Comparison of ENCODE assay signal across 27 mouse cellular contexts in the genomic region with DNA sequence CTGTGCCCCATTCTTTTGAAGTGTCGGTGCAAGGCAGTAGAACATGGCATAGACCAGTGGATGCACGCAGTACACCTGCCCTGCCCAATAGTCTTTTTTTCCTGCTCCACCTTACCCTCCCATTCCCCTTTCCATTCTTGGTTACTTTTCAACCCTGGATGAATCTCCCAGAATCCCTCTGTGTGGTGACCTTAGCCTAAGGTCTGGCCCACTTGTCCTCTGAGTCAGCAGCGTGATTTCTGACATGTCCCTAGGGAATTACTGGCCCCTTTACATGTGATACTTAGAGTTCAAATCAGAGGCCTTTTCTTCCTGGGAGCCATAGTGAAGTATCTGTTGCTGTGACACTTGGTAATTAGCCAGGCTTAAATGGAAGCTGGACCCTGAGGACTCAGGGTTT. TPM values are rescaled to one million over a fixed set of nuclear protein-coding genes. Genes with fewer than 3 reads are reported as not detected.
A peak's percentile ranks its signal among the peaks of the same experiment; 100 is the strongest.
DNase-seq lines count a peak whose midpoint lies in the region; ATAC-seq and TF ChIP-seq lines count a peak whose summit lies in the region.
"Had no signal": no experiment of that assay in that cellular context is flagged by ENCODE, and none has a peak within 500 bp of the region (broad histone marks: within the 10 kb centered on the region; RNA-seq: fewer than 3 reads in every experiment).

No protein-coding gene starts in this region.

- intact Hi-C loops in gastrocnemius, adult 2 months (cut with DNase I) = no loop called here

- TF ChIP-seq CTCF in gastrocnemius, adult 2 months (IDR thresholded peaks at IDR 0.05) = no peak

- H3K9ac ChIP-seq in kidney, embryonic 15.5 days = no peak overlapping the region
- H3K9ac ChIP-seq: embryonic facial prominence, embryonic 12.5 days; embryonic facial prominence, embryonic 15.5 days; forebrain, embryonic 12.5 days; forebrain, embryonic 15.5 days; heart, embryonic 13.5 days; hindbrain, embryonic 13.5 days; intestine, embryonic 15.5 days had no signal

- ATAC-seq in kidney, embryonic 15.5 days (replicated peaks; ENCODE audit: low FRiP score) = no peak
- ATAC-seq: forebrain, embryonic 15.5 days; hindbrain, embryonic 16.5 days; intestine, embryonic 15.5 days had no signal

- peak; percentile 21 for DNase-seq in gastrocnemius, adult 2 months
- no peak for DNase-seq in gastrocnemius, postnatal 10 days
- DNase-seq in kidney, adult 11 months = peak; percentile 18
- DNase-seq in kidney, postnatal 4 days = no peak
- DNase-seq in kidney, adult 9 months = peak; percentile 30
- no peak for DNase-seq in layer of hippocampus, postnatal 36 days
- DNase-seq: adrenal gland, adult 8-10 months; adrenal gland, postnatal 36 days; B cell, adult 2 months; cerebellum, adult 11 months; cerebellum, adult 9-11 months; gastrocnemius, postnatal 14 days; heart, adult 18-20 months had no signal

- no peak overlapping the region for H3K4me2 ChIP-seq in kidney, embryonic 15.5 days
- H3K4me2 ChIP-seq: embryonic facial prominence, embryonic 12.5 days; embryonic facial prominence, embryonic 15.5 days; forebrain, embryonic 12.5 days; forebrain, embryonic 15.5 days; heart, embryonic 13.5 days; hindbrain, embryonic 13.5 days; intestine, embryonic 15.5 days had no signal

- no peaks in the 10 kb centered on the region for H3K4me1 ChIP-seq in kidney, embryonic 15.5 days
- H3K4me1 ChIP-seq: embryonic facial prominence, embryonic 12.5 days; embryonic facial prominence, embryonic 15.5 days; heart, embryonic 10.5 days; hindbrain, embryonic 10.5 days; hindbrain, embryonic 13.5 days; intestine, embryonic 15.5 days had no signal

- H3K27ac ChIP-seq in gastrocnemius, adult 2 months = peak overlapping the region; percentile 75
- no peak overlapping the region for H3K27ac ChIP-seq in kidney, embryonic 15.5 days
- H3K27ac ChIP-seq: embryonic facial prominence, embryonic 12.5 days; embryonic facial prominence, embryonic 15.5 days; forebrain, embryonic 12.5 days; forebrain, embryonic 15.5 days; heart, embryonic 10.5 days; heart, embryonic 13.5 days; hindbrain, embryonic 10.5 days; hindbrain, embryonic 13.5 days; intestine, embryonic 15.5 days had no signal

- H3K9me3 ChIP-seq in kidney, embryonic 15.5 days (replicated peaks) = no peaks in the 10 kb centered on the region
- H3K9me3 ChIP-seq: embryonic facial prominence, embryonic 12.5 days; embryonic facial prominence, embryonic 15.5 days; forebrain, embryonic 12.5 days; forebrain, embryonic 15.5 days; G1E; heart, embryonic 10.5 days; heart, embryonic 13.5 days; hindbrain, embryonic 10.5 days; hindbrain, embryonic 13.5 days; intestine, embryonic 15.5 days had no signal

- peak overlapping the region; percentile 61 for H3K4me3 ChIP-seq in gastrocnemius, adult 2 months
- no peak overlapping the region for H3K4me3 ChIP-seq in kidney, embryonic 15.5 days (replicated peaks)
- H3K4me3 ChIP-seq: embryonic facial prominence, embryonic 12.5 days; embryonic facial prominence, embryonic 15.5 days; forebrain, embryonic 12.5 days; forebrain, embryonic 15.5 days; heart, embryonic 10.5 days; heart, embryonic 13.5 days; hindbrain, embryonic 10.5 days; hindbrain, embryonic 13.5 days; intestine, embryonic 15.5 days had no signal

- no peaks in the 10 kb centered on the region for H3K27me3 ChIP-seq in kidney, embryonic 15.5 days
- H3K27me3 ChIP-seq: CH12.LX; embryonic facial prominence, embryonic 12.5 days; embryonic facial prominence, embryonic 15.5 days; forebrain, embryonic 12.5 days; forebrain, embryonic 15.5 days; heart, embryonic 13.5 days; hindbrain, embryonic 13.5 days; intestine, embryonic 15.5 days had no signal

- 74% methylated on average over 3 of the region's 3 CpGs for WGBS in kidney, embryonic 15.5 days

- H3K36me3 ChIP-seq in kidney, embryonic 15.5 days = no peaks in the 10 kb centered on the region
- H3K36me3 ChIP-seq: embryonic facial prominence, embryonic 12.5 days; embryonic facial prominence, embryonic 15.5 days; forebrain, embryonic 15.5 days; G1E; intestine, embryonic 15.5 days had no signal

RNA-seq across cellular contexts. Expression of a gene that starts 34.6 kb away (rescaled TPM):
- under 1 TPM; 0.18 to 0.25 TPM for total RNA-seq in gastrocnemius, adult 2 months (2021)
- 1 to 10 TPM in 1 of 2 experiments, under 1 TPM in 1; 0.99 to 1.6 TPM for total RNA-seq in gastrocnemius, postnatal 10 days (2021)
- 2.0 and 2.5 TPM in 2 replicates for polyA plus RNA-seq in kidney, embryonic 15.5 days (2015; fragmentation: Nextera tagmentation; extraction: Ambion mirVana)
- not detected for total RNA-seq in layer of hippocampus, postnatal 36 days (2021)
- total RNA-seq: CH12.LX, G1E had no signal
- polyA plus RNA-seq: cerebellum, adult 2 months; G1E had no signal

RNA-seq across cellular contexts. Expression of a gene that starts 55.9 kb away (rescaled TPM):
- 1,000 to 10,000 TPM in 1 of 2 experiments, 100 to 1,000 TPM in 1; 673 to 2,064 TPM for total RNA-seq in gastrocnemius, adult 2 months (2021)
- total RNA-seq in gastrocnemius, postnatal 10 days (2021) = 1,000 to 10,000 TPM; 1,223 to 1,283 TPM
- polyA plus RNA-seq in kidney, embryonic 15.5 days (2015; fragmentation: Nextera tagmentation; extraction: Ambion mirVana) = 89.6 and 89.8 TPM in 2 replicates
- 10 to 100 TPM; 78.4 to 87.0 TPM for total RNA-seq in layer of hippocampus, postnatal 36 days (2021)
- total RNA-seq: CH12.LX had no signal
- polyA plus RNA-seq: G1E had no signal

Comparison
In these comparisons a context has a peak if more than half of its experiments do, and no peak if none do; other contexts are left out.
1. DNase-seq: peak in gastrocnemius, adult 2 months (single experiment), kidney, adult 11 months (single experiment) and kidney, adult 9 months (single experiment); none in gastrocnemius, postnatal 10 days (single experiment), kidney, postnatal 4 days (0 of 2) and layer of hippocampus, postnatal 36 days (0 of 2).
2. RNA of a gene that starts 55.9 kb away (total RNA-seq): 673 to 2,064 TPM in gastrocnemius, adult 2 months and 1,223 to 1,283 TPM in gastrocnemius, postnatal 10 days; 78.4 to 87.0 TPM in layer of hippocampus, postnatal 36 days; every median in the first group is over 4 times any median in the second.